Mouse (Mus musculus) urinary bladder, postnatal 4 days (tissue): ENCODE data around the gene Fibcd1.

Experiments used
- DNase-seq, 2 experiments: peaks; one replicate each; pipeline ENCODE4 v3.0.0; 2021 to 2022; ENCODE audit warnings: low spot score in 2 of 2

Fibcd1 gene

GRCm38 (mm10) chr2:31845896-31846691 lies at the start of gene Fibcd1:
Gene Fibcd1 (minus strand): TSS chr2:31846005.
- no peak for DNase-seq

GRCm38 (mm10) chr2:31894221-31894870 lies 48.5 kb upstream of the Fibcd1 start:
- DNase-seq = no peak

GRCm38 (mm10) chr2:31893110-31893669 lies 47.4 kb upstream of the Fibcd1 start:
- no peak for DNase-seq

- DNase-seq = no peak
These were observed 45.4 kb upstream of the Fibcd1 start for GRCm38 (mm10) chr2:31891219-31891618.

- no peak for DNase-seq
These were observed 43.1 kb upstream of the Fibcd1 start for GRCm38 (mm10) chr2:31888871-31889270.

GRCm38 (mm10) chr2:31887030-31887429 lies 41.2 kb upstream of the Fibcd1 start, which contains the start of gene Lamc3:
Gene Lamc3 (plus strand): TSS chr2:31887291.
- DNase-seq = peak; percentile 68 to 73

GRCm38 (mm10) chr2:31884806-31885205 lies 39.0 kb upstream of the Fibcd1 start:
- no peak for DNase-seq

GRCm38 (mm10) chr2:31883061-31883460 lies 37.3 kb upstream of the Fibcd1 start:
- DNase-seq = no peak

- no peak for DNase-seq
These were observed 35.1 kb upstream of the Fibcd1 start for GRCm38 (mm10) chr2:31880868-31881267.

GRCm38 (mm10) chr2:31878610-31879009 lies 32.8 kb upstream of the Fibcd1 start:
- DNase-seq = no peak

- DNase-seq = no peak
These were observed 30.6 kb upstream of the Fibcd1 start for GRCm38 (mm10) chr2:31876446-31876845.

GRCm38 (mm10) chr2:31874290-31874855 lies 28.6 kb upstream of the Fibcd1 start:
- no peak for DNase-seq

GRCm38 (mm10) chr2:31870683-31871082 lies 24.9 kb upstream of the Fibcd1 start:
- DNase-seq = no peak

GRCm38 (mm10) chr2:31869692-31870091 lies 23.9 kb upstream of the Fibcd1 start:
- no peak for DNase-seq

GRCm38 (mm10) chr2:31868538-31869164 lies 22.8 kb upstream of the Fibcd1 start:
- no peak for DNase-seq

- DNase-seq = no peak
These were observed 22.1 kb upstream of the Fibcd1 start for GRCm38 (mm10) chr2:31867773-31868537.

- no peak for DNase-seq
These were observed 20.0 kb upstream of the Fibcd1 start for GRCm38 (mm10) chr2:31865794-31866193.

- DNase-seq = no peak
These were observed 19.5 kb upstream of the Fibcd1 start for GRCm38 (mm10) chr2:31865322-31865721.

- DNase-seq = no peak
These were observed 19.1 kb upstream of the Fibcd1 start for GRCm38 (mm10) chr2:31864891-31865290.

GRCm38 (mm10) chr2:31863766-31864165 lies 18.0 kb upstream of the Fibcd1 start:
- DNase-seq = no peak

- DNase-seq = no peak
These were observed 17.1 kb upstream of the Fibcd1 start for GRCm38 (mm10) chr2:31862919-31863318.
